Mouse (Mus musculus) embryonic facial prominence, embryonic 14.5 days (tissue): ENCODE results near the gene Rrp12. TPM values are rescaled to one million over a fixed set of nuclear protein-coding genes. Genes with fewer than 3 reads are reported as not detected.

Experiments used
- ATAC-seq: fragments of 200-750 bp; cut with Nextera tagmentation; 2 replicates; pipeline ENCODE4 v1.8.0; 2017; ENCODE audit warnings: low read depth, moderate number of reproducible peaks, moderate TSS enrichment
- DNase-seq: peaks from one replicate; pipeline ENCODE4 v3.0.0-alpha.2; 2015; ENCODE audit warnings: low spot score
- H3K27ac ChIP-seq: fragments of 300-500 bp; sonication (generic); replicated peaks from 2 replicates; pipeline ENCODE4 v1.5.1; 2014; ENCODE audit warnings: low read depth, mild to moderate bottlenecking, low read length, moderate library complexity
- H3K27me3 ChIP-seq: fragments of 300-500 bp; sonication (generic); replicated peaks from 2 replicates; pipeline ENCODE4 v1.6.1; 2014; ENCODE audit warnings: low read length; ENCODE audit not compliant: control insufficient read depth, insufficient read depth
- H3K36me3 ChIP-seq: fragments of 300-500 bp; sonication (generic); 2 replicates; pipeline ENCODE4 v1.6.1; 2014; ENCODE audit warnings: low read length, mixed read lengths; ENCODE audit not compliant: control insufficient read depth, insufficient read depth
- H3K4me1 ChIP-seq: fragments of 300-500 bp; sonication (generic); 2 replicates; pipeline ENCODE4 v1.6.1; 2014; ENCODE audit warnings: antibody characterized with exemption, low read length; ENCODE audit not compliant: control insufficient read depth, insufficient read depth
- H3K4me2 ChIP-seq: fragments of 300-500 bp; sonication (generic); 2 replicates; pipeline ENCODE4 v1.6.1; 2014; ENCODE audit warnings: low read depth, mild to moderate bottlenecking, low read length, moderate library complexity, mixed read lengths
- H3K4me3 ChIP-seq: fragments of 300-500 bp; sonication (generic); 2 replicates; pipeline ENCODE4 v1.5.1; 2014; ENCODE audit warnings: low read depth, mild to moderate bottlenecking, low read length
- H3K9ac ChIP-seq: fragments of 300-500 bp; sonication (generic); 2 replicates; pipeline ENCODE4 v1.6.1; 2014; ENCODE audit warnings: low read depth, mild to moderate bottlenecking, low read length, moderate library complexity, mixed read lengths
- H3K9me3 ChIP-seq: fragments of 300-500 bp; sonication (generic); 2 replicates; pipeline ENCODE4 v1.6.1; 2016; ENCODE audit warnings: low read length; ENCODE audit not compliant: control insufficient read depth
- WGBS: fragments of 180-500 bp; shearing (Covaris S2); extraction: QIAGEN DNeasy Blood & Tissue Kit; methylation state at CpG from one replicate; pipeline ENCODE4 v1.1.7; 2014; 5-methylcytosine and 5-hydroxymethylcytosine counted together
- polyA plus RNA-seq: library from polyadenylated mRNA; unstranded; fragments of >200 nt; fragmentation: Nextera tagmentation; extraction: Ambion mirVana; gene quantifications from 2 replicates; pipeline ENCODE4 v1.2.1, GENCODE M21; 2014

Rrp12 gene
- polyA plus RNA-seq, 1 experiment from 2014 or later = 13.8 TPM

DNA sequence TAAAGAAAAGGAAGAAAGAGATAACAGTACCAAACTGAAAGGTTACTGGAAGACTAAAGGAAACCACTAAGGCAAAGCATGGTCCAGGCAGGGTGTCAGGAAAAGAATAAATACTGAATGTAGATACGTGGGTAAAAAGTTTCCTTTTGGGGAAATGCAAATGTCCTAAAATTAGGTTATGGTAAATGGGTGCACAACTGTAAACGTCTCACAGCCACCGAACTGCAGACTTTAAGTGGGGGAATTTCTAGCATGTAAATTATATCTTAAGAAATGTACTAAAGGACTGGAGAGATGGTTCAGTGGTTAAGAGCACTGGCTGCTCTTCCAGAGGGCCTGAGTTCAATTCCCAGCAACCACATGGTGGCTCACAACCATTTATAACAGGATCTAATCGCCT, 77.2 kb downstream of the Rrp12 start:
- H3K4me2 ChIP-seq = no peak overlapping the region
- DNase-seq = no peak
- no peaks in the 10 kb centered on the region for H3K36me3 ChIP-seq
- ATAC-seq = no peak
- no peak overlapping the region for H3K27ac ChIP-seq
- H3K4me1 ChIP-seq = 0 out of 2 replicates have a peak, but pooled peaks cover 6% of the 10 kb centered on the region
- H3K27me3 ChIP-seq = no peaks in the 10 kb centered on the region
- H3K9me3 ChIP-seq = no peaks in the 10 kb centered on the region
- whole genome bisulfite sequencing = 77% methylated on average over 4 of the region's 4 CpGs
- no peak overlapping the region for H3K4me3 ChIP-seq
- H3K9ac ChIP-seq = no peak overlapping the region

DNA sequence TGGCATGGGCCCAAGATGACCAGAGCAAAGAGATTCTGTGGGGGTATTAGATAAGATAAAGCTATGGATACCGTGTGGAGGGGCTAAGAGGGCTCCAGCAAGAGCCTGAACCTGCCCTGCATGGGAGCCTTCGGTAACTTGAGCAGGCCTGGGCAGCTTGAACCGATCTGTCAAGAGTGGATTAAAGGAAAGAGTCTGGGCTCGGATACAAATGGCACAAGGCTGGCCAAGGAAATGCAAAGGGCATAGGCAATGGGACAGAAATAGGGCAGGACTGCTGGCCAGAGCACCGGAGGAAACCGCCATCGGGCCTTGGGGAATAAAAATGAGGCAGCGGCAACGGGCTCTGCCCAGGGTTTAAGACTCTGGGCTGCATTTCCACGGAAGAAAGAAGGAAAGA, 78.6 kb downstream of the Rrp12 start:
- ATAC-seq = peak; percentile 90
- Histone ChIP-seq H3K4me3 (no peak overlapping the region), H3K9ac (no peak overlapping the region), H3K9me3 (no peaks in the 10 kb centered on the region), H3K4me1 (0 out of 2 replicates have a peak, but pooled peaks cover 6% of the 10 kb centered on the region), H3K27ac (peak overlapping the region; percentile 60), H3K36me3 (no peaks in the 10 kb centered on the region), H3K27me3 (no peaks in the 10 kb centered on the region), H3K4me2 (peak overlapping the region; percentile 10; the same call in 1 of the 2 replicates)
- DNase-seq = peak; percentile 77
- 36% methylated on average over 10 of the region's 10 CpGs for WGBS

DNA sequence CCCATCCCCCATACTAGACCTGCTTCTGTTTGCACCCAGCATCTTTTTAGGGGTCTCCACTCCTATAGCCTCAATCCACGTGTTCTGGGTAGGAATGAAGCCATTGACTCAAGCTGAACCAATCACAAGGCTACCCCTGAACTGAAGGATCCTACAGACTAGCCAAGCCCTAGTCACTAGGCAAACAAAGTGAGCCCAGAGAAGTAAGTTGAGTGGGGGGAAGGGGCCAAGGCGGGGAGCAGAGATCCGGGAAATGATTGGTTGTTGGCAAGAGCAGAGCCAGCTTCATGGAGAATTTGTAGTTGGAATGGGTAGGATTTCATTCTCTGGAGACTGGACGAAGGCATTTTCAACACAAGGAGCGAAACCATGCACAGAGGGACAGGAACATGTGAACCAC, 79.1 kb downstream of the Rrp12 start:
- peak; percentile 88 for ATAC-seq
- no peaks in the 10 kb centered on the region for H3K9me3 ChIP-seq
- peak; percentile 83 for DNase-seq
- WGBS = 28% methylated on average over 5 of the region's 5 CpGs
- H3K4me2 ChIP-seq = peak overlapping the region; percentile 10; the same call in 1 of the 2 replicates
- peak overlapping the region; percentile 60 for H3K27ac ChIP-seq
- no peak overlapping the region for H3K9ac ChIP-seq
- H3K27me3 ChIP-seq = no peaks in the 10 kb centered on the region
- no peak overlapping the region for H3K4me3 ChIP-seq
- 0 out of 2 replicates have a peak, but pooled peaks cover 6% of the 10 kb centered on the region for H3K4me1 ChIP-seq
- no peaks in the 10 kb centered on the region for H3K36me3 ChIP-seq

DNA sequence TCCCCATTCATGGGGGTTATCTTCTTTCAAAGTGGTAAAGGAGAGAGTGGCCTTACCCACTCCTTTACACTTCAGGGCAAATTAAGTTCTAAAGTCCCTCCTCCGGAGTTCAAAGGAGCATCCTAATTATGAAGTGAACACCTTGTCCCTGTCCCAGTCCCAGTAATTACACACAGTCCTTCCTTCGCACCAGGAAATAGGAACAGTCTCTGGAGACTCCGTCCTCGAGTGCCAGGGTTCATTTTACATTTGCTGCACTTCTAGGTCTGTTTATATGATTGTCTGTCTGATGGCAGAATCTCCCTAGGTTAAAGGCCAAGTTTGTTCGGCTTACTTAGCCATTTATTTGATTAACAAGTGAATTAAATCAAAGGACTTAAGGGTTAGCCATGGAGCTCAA, 79.6 kb downstream of the Rrp12 start:
- H3K4me3 ChIP-seq = no peak overlapping the region
- H3K27ac ChIP-seq = peak overlapping the region; percentile 45
- no peak for DNase-seq
- H3K9me3 ChIP-seq = no peaks in the 10 kb centered on the region
- no peak overlapping the region for H3K4me2 ChIP-seq
- H3K9ac ChIP-seq = no peak overlapping the region
- 0 out of 2 replicates have a peak, but pooled peaks cover 6% of the 10 kb centered on the region for H3K4me1 ChIP-seq
- H3K36me3 ChIP-seq = no peaks in the 10 kb centered on the region
- H3K27me3 ChIP-seq = no peaks in the 10 kb centered on the region
- WGBS = 42% methylated on average over 5 of the region's 5 CpGs
- ATAC-seq = no peak

DNA sequence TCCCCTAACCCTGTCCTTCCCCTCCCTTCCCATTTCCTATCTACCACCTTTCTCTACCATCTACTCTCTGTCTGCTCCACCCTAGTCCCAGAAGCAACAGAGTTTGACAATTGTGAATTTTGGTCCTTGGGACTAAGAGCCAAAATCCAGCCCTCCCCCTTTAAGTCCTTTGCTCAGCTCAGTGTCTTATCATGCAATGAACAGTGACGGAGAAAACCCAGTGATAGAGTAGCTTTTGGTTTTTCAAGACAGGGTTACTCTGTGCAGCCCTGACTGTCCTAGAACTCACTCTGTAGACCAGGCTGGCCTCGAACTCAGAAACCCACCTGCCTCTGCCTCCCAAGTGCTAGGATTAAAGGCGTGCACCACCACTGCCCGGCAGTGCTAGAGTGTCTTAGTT, 82.6 kb downstream of the Rrp12 start:
- no peak overlapping the region for H3K4me2 ChIP-seq
- no peaks in the 10 kb centered on the region for H3K9me3 ChIP-seq
- no peak overlapping the region for H3K4me3 ChIP-seq
- no peaks in the 10 kb centered on the region for H3K27me3 ChIP-seq
- no peak overlapping the region for H3K9ac ChIP-seq
- no peak for DNase-seq
- H3K36me3 ChIP-seq = no peaks in the 10 kb centered on the region
- ATAC-seq = no peak
- 92% methylated on average over 4 of the region's 4 CpGs for WGBS
- H3K4me1 ChIP-seq = 0 out of 2 replicates have a peak, but pooled peaks cover 6% of the 10 kb centered on the region
- H3K27ac ChIP-seq = no peak overlapping the region

Other genes starting within 250 kb of the Rrp12 start
- 1.3 and 1.7 TPM in 2 replicates for gene Slit1, start 152.5 kb downstream of the Rrp12 start, polyA plus RNA-seq
- gene Arhgap19, start 94.1 kb downstream of the Rrp12 start, polyA plus RNA-seq = 17.5 and 21.2 TPM in 2 replicates
- gene Frat1, start 66.2 kb downstream of the Rrp12 start, polyA plus RNA-seq = 4.5 and 6.4 TPM in 2 replicates
- 2.8 and 3.2 TPM in 2 replicates for gene Frat2, start 48.0 kb downstream of the Rrp12 start, polyA plus RNA-seq
- gene Pgam1, start 15.8 kb upstream of the Rrp12 start, polyA plus RNA-seq = 522 and 549 TPM in 2 replicates
- gene Exosc1, start 37.2 kb upstream of the Rrp12 start, polyA plus RNA-seq = 67.8 and 71.3 TPM in 2 replicates
- gene Zdhhc16, start 37.3 kb upstream of the Rrp12 start, polyA plus RNA-seq = 69.1 and 72.4 TPM in 2 replicates
- 27.5 and 35.2 TPM in 2 replicates for gene Mms19, start 85.0 kb upstream of the Rrp12 start, polyA plus RNA-seq
- gene Ubtd1, start 85.6 kb upstream of the Rrp12 start, polyA plus RNA-seq = 18.7 and 20.8 TPM in 2 replicates
- gene Ankrd2, start 139.8 kb upstream of the Rrp12 start, polyA plus RNA-seq = 6.6 and 7.8 TPM in 2 replicates
- gene Hoga1, start 149.4 kb upstream of the Rrp12 start, polyA plus RNA-seq = 1.0 and 1.9 TPM in 2 replicates
- gene 4933411K16Rik, start 156.1 kb upstream of the Rrp12 start, polyA plus RNA-seq = 0.25 TPM in 1 of 2 replicates, not detected in the other
- 20.1 and 21.5 TPM in 2 replicates for gene Morn4, start 190.2 kb upstream of the Rrp12 start, polyA plus RNA-seq
- 28.2 and 29.9 TPM in 2 replicates for gene Pi4k2a, start 194.3 kb upstream of the Rrp12 start, polyA plus RNA-seq
- gene Avpi1, start 232.9 kb upstream of the Rrp12 start, polyA plus RNA-seq = 36.9 and 37.3 TPM in 2 replicates